Mouse (Mus musculus) adipocyte (in vitro differentiated cells): ENCODE results near the gene Plppr3.
A peak's percentile ranks its signal among the peaks of the same experiment; 100 is the strongest.

Source experiments
- DNase-seq: peaks from one replicate; pipeline ENCODE4 v3.0.0-alpha.2; 2016; ENCODE audit warnings: low spot score

The Plppr3 gene

GRCm38 (mm10) chr10:79818225-79818624, 56.2 kb downstream of the Plppr3 start:
- no peak for DNase-seq

- no peak for DNase-seq
Measured at GRCm38 (mm10) chr10:79817111-79817510, 57.3 kb downstream of the Plppr3 start.

GRCm38 (mm10) chr10:79815671-79816494, 58.6 kb downstream of the Plppr3 start:
- DNase-seq: no peak

- no peak for DNase-seq
Measured at GRCm38 (mm10) chr10:79814271-79814842, 60.1 kb downstream of the Plppr3 start.

GRCm38 (mm10) chr10:79811736-79812637, 62.4 kb downstream of the Plppr3 start:
- DNase-seq: peak; percentile 70
